Mouse (Mus musculus): Measurements from ENCODE around the gene App.

The App gene

DNA sequence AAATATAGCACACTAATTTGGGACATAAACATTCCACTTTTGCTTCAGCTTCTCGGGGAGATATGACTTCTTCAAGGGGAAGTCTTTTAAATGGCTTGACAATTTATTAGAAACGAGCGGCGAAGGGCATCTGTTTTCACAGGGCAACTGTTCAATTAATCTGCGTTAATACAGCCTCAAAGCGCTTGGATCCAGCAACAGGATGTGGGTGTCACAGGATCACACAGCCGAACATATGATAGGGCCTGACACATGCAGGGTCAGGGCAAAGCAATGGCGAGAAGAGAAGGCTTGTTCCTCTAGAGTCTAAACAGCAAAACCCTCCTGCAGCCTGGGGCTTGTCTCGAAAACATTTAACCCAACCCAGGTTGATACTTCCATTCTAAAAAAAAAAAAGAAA is 22.7 kb downstream of the App start:
- DNase-seq (ENCODE audit: low read depth), result no peak

GRCm38 (mm10) chr16:85149509-85149871 is 24.1 kb downstream of the App start:
- no peak for DNase-seq (ENCODE audit: low read depth)

DNA sequence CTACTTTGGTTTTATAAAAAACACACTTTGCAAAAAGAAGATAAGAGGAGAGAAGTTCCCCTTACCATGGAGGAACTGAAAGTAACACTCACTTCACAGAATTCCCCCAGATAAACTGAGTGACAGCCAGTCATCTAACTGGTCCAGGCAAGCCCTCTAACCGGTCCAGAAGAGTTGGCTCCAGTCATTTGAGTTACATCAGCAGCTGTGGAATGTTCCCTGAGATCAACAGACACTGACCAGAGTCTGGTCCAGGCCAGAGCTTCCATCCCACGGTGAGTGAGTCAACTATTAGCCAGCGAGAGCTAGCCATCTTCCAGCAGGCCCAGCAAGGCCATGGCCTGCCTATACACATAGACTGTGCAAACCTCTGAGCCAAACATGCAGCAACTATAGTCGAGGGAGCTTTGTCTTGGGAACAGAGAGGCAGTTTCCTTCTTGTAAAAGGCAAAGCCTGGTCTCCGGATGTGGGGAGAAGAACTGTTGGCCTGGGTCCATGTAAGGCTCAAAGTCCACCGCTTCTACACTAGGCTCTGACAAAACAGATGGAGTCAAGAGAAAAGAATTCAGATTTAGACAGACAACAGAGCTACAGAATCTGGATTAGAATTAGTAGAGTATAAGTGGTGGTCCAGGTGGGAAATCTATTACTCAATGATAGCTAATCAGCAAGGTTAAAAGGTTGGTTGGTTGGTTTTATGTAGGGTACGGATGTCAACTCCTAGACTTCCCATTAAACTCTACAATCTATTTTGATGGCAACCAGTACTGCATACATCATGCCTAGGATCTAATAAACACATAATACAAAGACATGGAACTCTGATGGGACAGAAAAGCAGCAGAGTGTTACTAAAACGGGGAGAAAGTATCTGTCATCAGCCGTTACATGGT is 24.7 kb downstream of the App start:
- DNase-seq (ENCODE audit: low read depth), result peak; percentile 91

GRCm38 (mm10) chr16:85147440-85147839 is 26.1 kb downstream of the App start:
- DNase-seq (ENCODE audit: low read depth), result no peak

GRCm38 (mm10) chr16:85145771-85146178 is 27.8 kb downstream of the App start:
- DNase-seq (ENCODE audit: low read depth), result no peak

- no peak for DNase-seq (ENCODE audit: low read depth)
Observed at GRCm38 (mm10) chr16:85145369-85145768, 28.2 kb downstream of the App start.

DNA sequence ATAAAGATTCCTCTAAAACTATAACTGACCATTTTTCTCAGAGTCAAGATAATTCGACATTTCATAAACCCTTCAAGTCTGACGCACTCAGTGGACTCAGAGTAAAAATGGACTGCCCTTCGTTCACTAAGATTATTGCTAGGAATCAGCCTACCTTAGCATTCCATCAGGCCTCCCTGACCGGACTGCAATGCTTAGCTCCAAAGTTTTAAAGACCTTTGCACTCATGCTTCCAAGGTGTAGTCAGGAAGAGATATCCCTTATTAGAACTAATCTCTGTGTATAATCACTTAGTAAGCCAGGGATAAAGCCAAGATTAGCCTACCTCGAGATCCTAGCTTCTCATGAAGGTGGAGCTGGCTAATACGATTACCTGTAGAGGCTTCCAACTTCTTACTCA is 29.2 kb downstream of the App start:
- no peak for DNase-seq (ENCODE audit: low read depth)

- DNase-seq (ENCODE audit: low read depth), result no peak
Observed at GRCm38 (mm10) chr16:85143863-85144262, 29.7 kb downstream of the App start.

DNA sequence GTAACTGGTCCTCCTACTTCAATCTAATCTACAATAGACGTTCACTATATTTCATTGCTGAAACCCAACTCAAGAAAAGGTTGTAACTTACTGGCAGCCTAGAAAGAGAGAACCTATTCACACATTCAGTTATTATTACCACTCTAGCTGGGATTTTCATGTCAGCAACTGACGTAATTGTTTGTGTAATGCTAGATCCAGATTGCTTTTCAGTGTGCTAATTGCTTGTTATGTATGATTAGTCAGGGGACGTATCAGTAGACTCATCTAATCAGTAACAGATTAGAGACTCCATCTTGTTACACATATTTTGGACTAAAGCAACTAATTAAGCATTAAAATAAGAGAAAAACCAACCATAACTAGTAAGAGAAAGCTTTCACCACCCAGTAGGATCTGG is 30.4 kb downstream of the App start:
- DNase-seq (ENCODE audit: low read depth), result no peak

GRCm38 (mm10) chr16:85141404-85141803 is 32.2 kb downstream of the App start:
- DNase-seq (ENCODE audit: low read depth), result peak; percentile 44

DNA sequence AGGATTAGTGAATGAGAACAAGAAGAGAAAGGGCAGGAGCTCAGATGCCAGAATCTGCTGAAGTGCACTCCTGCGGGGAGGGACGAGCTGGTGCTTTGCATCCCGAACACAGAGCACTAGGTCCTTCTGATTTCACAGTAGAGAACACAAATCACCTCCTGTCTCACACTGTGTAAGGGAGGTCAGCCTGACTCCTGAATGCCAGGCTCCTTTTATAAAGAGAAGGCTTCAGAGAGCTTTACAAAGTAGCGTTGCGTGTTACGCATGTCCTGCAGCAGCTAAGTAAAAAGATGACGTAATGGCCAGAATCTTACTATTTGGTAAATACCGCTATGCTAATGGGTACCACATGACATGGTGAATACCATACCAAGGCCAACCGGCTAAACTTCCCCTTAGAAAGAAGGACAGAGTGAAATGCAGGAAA is 34.4 kb downstream of the App start:
- no peak for DNase-seq (ENCODE audit: low read depth)

DNA sequence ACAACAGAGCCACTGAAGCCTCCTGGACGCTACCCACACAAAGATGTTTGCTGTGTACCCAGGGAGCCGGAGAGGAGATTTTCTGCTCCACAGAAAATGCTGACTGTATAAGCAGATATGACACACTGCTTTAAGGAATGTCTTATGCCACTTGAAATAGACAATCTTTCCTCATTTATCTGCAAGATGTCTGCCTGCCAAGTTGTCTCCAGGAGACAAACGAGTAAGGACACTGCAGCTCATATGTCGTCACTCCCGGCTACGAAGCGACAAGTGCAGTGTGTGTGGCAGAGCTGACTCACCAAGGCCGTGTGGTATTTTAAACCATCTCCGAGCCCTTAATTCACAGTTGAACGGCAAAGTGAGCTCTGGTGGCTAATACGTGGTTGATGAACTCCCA is 36.2 kb downstream of the App start:
- DNase-seq (ENCODE audit: low read depth), result peak; percentile 56

- DNase-seq (ENCODE audit: low read depth), result no peak
Observed at GRCm38 (mm10) chr16:85136046-85136445, 37.5 kb downstream of the App start.

DNA sequence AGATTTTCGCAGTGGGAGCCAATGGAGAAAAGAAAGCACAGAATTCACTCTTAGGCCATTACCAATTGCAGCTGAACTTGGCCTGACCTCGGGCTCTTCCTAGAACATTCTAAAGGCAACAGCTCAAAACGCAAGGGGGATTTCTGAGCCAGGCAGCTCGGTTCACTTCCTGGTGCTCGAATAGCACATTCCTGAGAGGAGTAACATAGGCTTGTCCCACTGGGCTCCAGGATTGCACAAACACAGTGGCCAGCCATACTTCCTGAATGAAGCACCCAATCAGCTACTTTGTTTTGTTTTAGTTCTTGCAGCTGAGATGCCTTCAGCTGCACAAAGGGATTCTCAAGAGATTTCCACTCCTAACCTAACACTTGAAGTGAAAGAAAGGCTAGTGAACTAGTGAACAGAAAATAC is 40.1 kb downstream of the App start:
- peak; percentile 61 for DNase-seq (ENCODE audit: low read depth)

- DNase-seq (ENCODE audit: low read depth), result no peak
Observed at GRCm38 (mm10) chr16:85133057-85133456, 40.5 kb downstream of the App start.

DNA sequence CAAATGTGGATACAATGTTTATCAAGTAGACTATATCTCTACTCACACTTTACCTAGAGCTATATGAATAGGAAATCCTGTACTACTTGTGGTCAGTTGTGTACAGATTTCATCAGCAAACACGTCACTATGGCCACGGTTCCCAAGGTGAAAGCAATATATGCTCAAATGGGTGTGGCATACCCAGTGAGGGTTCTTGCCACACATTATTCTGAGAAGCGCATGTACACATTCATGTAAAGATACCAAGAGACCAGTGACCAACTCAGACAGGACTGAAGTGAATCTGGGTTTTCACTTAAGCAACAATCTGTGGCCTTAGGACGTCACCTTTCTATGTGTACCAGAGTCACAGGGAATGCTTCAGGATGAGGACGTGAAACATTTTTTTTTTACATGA is 41.4 kb downstream of the App start:
- no peak for DNase-seq (ENCODE audit: low read depth)

DNA sequence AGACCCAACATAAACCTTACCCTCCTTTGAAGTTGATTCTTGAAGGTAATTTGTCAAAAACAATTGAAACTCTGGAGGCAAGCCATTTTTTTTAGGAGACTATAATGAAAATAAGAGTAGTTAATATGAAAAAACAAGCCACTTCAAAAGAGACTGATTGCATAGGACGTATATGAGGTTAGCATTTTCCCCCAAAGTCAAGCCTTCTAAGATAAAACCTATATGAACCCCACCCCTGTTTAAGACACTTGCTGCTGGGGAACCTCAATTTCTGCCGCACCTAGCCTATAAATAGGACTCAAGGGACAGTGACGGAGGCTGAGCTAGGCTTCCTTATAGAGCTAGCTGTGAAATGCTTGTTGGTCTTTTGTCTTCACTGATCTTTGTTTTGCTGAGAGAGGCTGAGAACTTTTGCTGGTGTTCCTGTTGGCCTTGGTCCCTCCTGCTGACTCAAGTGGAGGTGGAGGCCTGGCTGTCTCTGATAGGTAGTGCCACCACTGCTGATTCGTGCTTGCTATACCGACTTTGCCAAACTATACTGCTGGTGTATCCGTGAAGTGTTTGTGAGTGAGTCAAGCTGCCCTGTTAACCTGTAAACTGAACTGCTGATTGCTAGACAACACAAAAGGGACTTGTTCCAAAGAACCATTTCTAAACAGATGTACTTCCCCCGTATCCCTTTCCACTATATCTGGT is 42.6 kb downstream of the App start:
- peak; percentile 41 for DNase-seq (ENCODE audit: low read depth)

DNA sequence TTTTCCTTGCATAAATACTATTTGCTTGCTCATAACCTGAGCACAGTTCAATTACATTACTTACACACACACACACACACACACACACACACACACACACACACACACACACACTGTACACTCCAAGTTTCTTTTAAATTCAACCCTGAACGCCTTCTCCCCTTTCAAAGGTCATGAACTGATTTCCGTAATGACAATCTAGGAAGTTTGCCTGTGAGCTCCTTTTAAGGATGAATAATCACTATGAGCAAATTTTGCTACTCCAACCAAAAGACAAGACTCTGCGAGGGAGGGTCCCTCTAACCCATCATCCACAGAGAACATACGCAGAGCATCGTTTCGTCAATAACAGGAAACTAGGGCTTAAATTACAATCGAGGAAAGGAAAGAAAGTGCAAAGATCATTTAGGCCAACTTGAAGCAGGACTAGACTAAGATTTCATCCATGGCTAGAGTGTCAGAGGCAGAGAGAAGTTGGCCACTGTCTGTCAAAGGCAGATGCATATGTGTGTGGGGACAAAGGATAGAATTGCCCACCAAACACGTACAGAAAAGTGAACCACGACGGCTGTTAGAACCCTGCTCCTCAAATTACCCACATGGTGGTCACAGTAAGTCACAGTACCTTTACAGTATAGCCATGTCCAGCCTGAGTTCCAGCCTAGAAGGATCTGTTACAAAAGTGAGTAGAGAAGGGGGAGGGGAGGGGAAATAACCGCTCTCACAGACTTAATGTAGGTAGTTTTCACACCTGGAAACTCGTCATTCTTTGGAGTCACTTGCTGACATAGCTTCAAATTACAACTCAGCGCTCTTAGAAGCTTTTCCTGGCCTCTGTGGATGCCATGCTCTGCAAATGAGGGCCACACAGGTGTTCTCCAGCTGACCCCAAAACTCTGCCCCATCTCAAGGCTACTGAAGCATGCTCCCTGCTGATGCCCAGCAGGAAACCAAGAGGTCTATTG is 44.6 kb downstream of the App start:
- peak; percentile 7 for DNase-seq (ENCODE audit: low read depth)

GRCm38 (mm10) chr16:85128347-85128664 is 45.3 kb downstream of the App start:
- DNase-seq (ENCODE audit: low read depth), result peak; percentile 73

DNA sequence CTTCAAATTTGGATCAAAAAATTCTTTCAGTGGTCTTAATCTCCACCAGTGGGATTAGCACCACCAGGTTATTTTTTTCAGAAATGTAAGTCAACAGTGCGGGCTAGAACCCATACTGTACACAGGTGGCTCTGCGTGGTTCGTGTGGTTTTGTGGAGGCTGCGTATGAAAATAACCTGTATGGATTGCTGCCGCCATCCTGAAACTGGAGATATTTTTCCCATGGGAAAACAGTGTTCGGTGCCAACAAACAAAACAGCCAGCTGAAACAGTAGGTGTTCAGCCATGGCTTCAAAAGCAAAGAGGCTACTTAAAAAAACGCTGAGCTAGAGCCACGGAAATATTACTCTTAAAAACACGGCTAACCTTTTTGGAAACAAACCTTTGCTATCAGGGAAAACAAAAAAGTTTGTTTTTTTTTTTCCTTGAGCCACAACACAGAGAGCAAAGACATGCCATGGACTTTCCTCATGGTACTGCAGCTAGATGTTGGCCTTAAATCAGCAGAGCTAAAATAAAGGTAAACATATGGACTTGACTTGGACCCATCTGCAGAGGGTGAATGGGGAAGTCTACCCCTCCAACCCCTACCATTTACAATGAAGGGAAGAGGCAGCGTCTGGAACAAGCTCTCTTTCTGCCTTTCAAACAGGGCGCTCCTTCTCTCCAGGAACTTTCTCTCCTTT is 45.8 kb downstream of the App start:
- DNase-seq (ENCODE audit: low read depth), result no peak

- DNase-seq (ENCODE audit: low read depth), result no peak
Observed at GRCm38 (mm10) chr16:85124649-85125048, 48.9 kb downstream of the App start.

- DNase-seq (ENCODE audit: low read depth), result no peak
Observed at GRCm38 (mm10) chr16:85121983-85122382, 51.6 kb downstream of the App start.

Data from NIH3T3 (cell line).